Mouse (Mus musculus) forebrain, embryonic 10.5 days (tissue): ENCODE results near the gene Tmem229a. TPM values are rescaled to one million over a fixed set of nuclear protein-coding genes. Genes with fewer than 3 reads are reported as not detected.

ENCODE experiments used
- DNase-seq: peaks from one replicate; pipeline ENCODE4 v3.0.0-alpha.2; 2017; ENCODE audit warnings: low spot score; ENCODE audit errors: extremely low spot score
- H3K27ac ChIP-seq: fragments of 300-500 bp; sonication (generic); 2 replicates; pipeline ENCODE4 v1.5.1; 2016; ENCODE audit warnings: mild to moderate bottlenecking
- H3K27me3 ChIP-seq: fragments of 300-500 bp; sonication (generic); 2 replicates; pipeline ENCODE4 v1.6.1; 2016; ENCODE audit warnings: mild to moderate bottlenecking; ENCODE audit not compliant: poor library complexity, severe bottlenecking
- H3K36me3 ChIP-seq: fragments of 300-500 bp; sonication (generic); replicated peaks from 2 replicates; pipeline ENCODE4 v1.6.1; 2016; ENCODE audit warnings: mild to moderate bottlenecking, moderate library complexity
- H3K4me1 ChIP-seq: fragments of 300-500 bp; sonication (generic); 2 replicates; pipeline ENCODE4 v1.6.1; 2016
- H3K4me3 ChIP-seq: fragments of 300-500 bp; sonication (generic); 2 replicates; pipeline ENCODE4 v1.5.1; 2016; ENCODE audit warnings: mild to moderate bottlenecking, moderate library complexity
- H3K9me3 ChIP-seq: fragments of 300-500 bp; sonication (generic); 2 replicates; pipeline ENCODE4 v1.6.1; 2016; ENCODE audit warnings: mild to moderate bottlenecking, moderate library complexity
- WGBS: fragments of 180-500 bp; shearing (Covaris S2); methylation state at CpG from one replicate; pipeline ENCODE4 v1.1.7; 2016; 5-methylcytosine and 5-hydroxymethylcytosine counted together
- polyA plus RNA-seq: library from polyadenylated mRNA; unstranded; fragments of >200 nt; fragmentation: Nextera tagmentation; extraction: Ambion mirVana; gene quantifications from 2 replicates; pipeline ENCODE4 v1.2.1, GENCODE M21; 2016

The Tmem229a gene
- 0.95 and 1.0 TPM in 2 replicates for polyA plus RNA-seq

DNA sequence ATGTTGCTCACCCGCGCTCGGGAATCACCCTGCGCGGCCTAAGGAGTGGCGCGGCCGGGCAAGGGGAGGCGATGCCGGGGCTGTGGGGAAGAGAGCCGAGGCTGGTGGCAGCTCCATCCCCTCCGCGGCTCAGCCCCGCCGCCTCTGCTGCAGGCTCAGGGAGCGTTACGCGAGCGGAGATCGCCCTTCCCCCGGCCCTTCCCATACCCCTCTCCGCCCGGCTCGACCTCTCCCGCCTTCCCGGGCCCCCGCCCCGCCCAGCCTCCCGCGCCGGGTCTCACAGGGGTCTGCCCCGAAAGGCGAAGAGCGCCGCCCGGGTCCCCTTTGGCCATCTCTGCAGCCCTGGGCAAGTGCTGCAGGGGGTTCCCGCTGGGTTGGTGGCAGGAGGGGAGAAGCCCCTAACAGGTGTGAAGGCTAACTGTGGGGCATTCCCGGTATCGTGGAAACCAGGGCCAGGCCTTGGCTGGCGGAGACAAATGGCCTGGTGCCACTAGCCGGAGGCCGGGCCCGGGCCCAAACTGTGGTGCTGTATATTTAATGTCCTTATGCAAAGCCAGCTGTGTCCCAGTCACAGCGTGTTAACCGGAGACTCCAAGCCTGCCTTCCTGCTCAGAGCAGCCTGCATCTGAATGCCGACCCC lies at the start of gene Tmem229a:
Tmem229a (minus strand) TSS at position 352 of the 640 bp plus-strand sequence.
- Histone ChIP-seq H3K36me3 (no peaks in the 10 kb centered on the region), H3K4me1 (peaks cover 25% of the 10 kb centered on the region), H3K9me3 (no peaks in the 10 kb centered on the region), H3K27me3 (peaks cover 18% of the 10 kb centered on the region), H3K27ac (peak within 1 kb of the TSS; percentile 91), H3K4me3 (peak within 1 kb of the TSS; percentile 73)
- DNase-seq = peak; percentile 75
- under 1% methylated on average over 43 of the region's 46 CpGs for WGBS

DNA sequence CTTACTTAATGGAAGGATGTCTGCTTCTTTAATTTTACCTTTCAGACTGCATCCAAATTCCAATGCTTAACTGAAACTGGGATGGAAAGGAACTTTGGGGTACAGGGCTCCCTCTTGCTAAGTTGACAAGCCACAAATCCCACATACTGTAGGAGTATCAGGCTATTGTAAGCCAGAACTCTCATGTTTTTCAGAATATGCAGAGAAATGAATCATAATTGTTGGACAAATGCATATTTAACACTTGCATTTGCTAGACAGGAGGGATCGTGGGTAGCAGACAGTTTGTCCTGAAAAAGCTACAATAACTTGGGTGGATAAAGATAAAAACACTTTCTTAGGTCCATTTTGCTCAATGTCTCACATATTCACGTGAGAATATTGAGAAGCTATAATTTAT lies 37.7 kb upstream of the Tmem229a start:
- DNase-seq = no peak
- no peaks in the 10 kb centered on the region for H3K4me1 ChIP-seq
- no peak overlapping the region for H3K4me3 ChIP-seq
- no peaks in the 10 kb centered on the region for H3K36me3 ChIP-seq
- 73% methylated on average over 2 of the region's 2 CpGs for WGBS
- no peaks in the 10 kb centered on the region for H3K9me3 ChIP-seq
- no peak overlapping the region for H3K27ac ChIP-seq
- no peaks in the 10 kb centered on the region for H3K27me3 ChIP-seq

DNA sequence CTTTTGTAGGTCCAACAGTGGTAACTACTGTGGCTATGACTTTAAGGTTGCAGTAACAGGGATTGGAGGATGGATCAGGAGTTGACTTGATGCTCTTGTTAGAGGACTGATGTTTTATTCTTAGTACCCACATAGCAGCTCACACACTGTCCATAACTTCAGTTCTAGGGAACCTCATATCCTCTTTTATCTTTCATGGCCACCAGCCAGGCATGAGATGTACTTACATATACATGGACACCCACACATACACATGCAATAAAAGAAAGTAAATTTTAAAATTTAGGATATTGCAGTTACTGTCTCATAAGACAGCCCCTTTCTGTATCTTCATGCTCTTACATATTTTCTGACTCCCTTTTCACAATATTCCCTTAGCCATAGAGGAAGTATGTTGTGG lies 33.7 kb upstream of the Tmem229a start:
- no peaks in the 10 kb centered on the region for H3K27me3 ChIP-seq
- no peak for DNase-seq
- H3K9me3 ChIP-seq = no peaks in the 10 kb centered on the region
- no peaks in the 10 kb centered on the region for H3K4me1 ChIP-seq
- H3K27ac ChIP-seq = no peak overlapping the region
- no peak overlapping the region for H3K4me3 ChIP-seq
- H3K36me3 ChIP-seq = no peaks in the 10 kb centered on the region

DNA sequence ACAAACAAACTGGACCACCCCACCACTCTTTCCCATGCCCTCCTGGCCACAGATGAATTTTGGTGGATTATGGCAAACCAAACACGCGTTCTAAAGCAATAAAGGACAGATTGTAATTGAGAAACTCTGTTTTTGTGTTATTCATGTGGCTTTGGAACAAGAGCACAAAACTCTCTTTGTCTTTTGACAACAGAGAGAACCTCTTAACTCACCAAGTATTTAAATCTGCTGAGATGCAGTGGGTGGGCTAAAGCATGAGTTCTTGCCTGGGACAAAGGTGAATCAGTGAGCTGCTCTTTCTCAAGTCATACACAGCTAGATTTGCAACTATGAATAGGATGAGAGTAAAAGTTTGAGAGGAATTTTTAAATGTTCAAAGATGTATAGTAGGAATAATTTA lies 20.1 kb upstream of the Tmem229a start:
- H3K9me3 ChIP-seq = no peaks in the 10 kb centered on the region
- H3K4me1 ChIP-seq = no peaks in the 10 kb centered on the region
- no peaks in the 10 kb centered on the region for H3K36me3 ChIP-seq
- H3K27ac ChIP-seq = no peak overlapping the region
- no peak for DNase-seq
- WGBS = 64% methylated on average over 2 of the region's 2 CpGs
- H3K27me3 ChIP-seq = no peaks in the 10 kb centered on the region
- no peak overlapping the region for H3K4me3 ChIP-seq

DNA sequence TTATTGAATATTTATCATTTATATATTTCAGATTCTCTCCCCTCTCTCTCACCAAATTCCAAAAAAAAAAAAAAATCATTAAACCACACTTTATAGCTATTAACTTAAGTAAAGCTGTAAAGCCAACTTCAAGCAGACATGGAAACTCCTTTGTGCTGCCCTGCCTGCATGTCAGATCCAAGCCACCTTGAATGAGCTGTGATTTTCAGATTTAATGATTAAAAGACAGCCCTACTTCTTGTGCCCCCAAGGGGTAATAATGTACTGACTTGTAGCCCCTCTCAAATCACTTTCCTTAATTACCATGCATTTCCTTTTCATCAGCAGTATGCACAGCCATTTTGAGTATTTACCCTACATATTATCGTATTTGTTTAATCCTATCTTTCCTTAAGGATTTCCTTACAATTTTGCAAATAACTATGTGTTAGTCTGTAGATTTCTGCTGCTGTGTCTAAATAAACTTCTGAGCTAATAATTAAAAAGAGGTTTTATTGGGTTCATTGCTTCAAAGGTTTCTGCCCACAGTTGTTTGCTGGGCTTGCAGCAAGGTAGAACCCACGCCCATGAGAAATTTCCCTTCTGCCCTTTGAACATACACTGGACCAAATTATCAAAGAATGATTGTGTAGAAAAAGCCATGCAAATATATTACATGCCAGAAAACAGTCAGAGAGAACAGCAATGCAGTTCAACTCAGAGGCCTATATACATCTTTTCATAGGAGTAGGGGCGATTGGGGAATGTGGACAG lies 12.6 kb upstream of the Tmem229a start:
- H3K27ac ChIP-seq = no peak overlapping the region
- H3K27me3 ChIP-seq = no peaks in the 10 kb centered on the region
- no peak overlapping the region for H3K4me3 ChIP-seq
- H3K9me3 ChIP-seq = no peaks in the 10 kb centered on the region
- WGBS = 87% methylated on average over 3 of the region's 3 CpGs
- no peak for DNase-seq
- no peaks in the 10 kb centered on the region for H3K36me3 ChIP-seq
- no peaks in the 10 kb centered on the region for H3K4me1 ChIP-seq

DNA sequence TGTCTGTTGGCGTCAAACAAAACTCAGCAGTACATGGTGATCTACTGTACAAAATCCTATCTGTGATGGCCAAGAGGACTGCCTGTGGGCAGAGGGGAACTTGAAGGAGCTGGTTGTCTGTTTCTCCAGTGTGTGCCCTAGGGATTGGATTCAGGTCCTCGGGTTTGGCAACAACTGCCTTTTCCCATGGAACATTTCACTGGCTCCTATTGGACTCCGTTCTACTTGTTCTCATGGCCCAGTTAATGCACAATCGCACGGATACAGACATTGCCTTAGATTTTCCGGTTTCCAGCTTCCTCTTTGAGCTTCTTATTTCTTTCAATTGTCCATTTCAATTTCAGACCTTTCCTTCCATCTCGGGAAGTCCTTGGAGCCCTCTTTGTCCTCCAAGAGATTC lies 11.6 kb upstream of the Tmem229a start:
- H3K4me1 ChIP-seq = no peaks in the 10 kb centered on the region
- WGBS = 92% methylated on average over 7 of the region's 7 CpGs

DNA sequence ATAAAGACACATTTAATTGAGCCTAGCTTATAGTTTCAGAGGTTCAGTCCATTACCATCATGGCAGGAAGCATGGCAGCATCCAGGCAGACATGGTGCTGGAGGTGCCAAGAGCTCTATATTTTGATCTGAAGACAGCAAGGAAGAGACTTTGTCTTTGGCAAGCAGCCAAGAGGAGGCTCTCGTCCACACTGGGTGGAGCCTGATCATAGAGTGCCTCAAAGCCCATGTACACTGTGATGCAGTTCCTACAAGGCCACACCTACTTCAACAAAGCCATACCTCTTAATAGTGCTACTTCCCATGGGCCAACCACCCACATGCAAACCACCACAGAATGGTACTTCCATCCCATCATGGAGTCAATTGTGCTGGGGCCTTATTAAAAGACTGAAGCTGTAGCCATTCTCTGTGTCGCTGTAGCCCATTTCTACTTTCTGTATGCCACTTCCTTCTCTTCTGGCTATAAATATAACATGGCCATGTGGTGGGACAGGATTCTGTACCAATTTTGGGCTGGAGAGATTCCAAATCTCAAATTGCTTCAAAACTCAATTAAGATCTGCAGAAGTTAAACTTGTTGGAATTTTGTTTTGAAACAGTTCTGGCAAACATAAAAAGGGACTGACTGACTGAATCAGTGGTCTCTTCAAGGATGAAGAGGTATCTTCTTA lies 10.0 kb upstream of the Tmem229a start:
- 85% methylated on average over 2 of the region's 2 CpGs for whole genome bisulfite sequencing
- no peak for DNase-seq
- Histone ChIP-seq H3K36me3 (no peaks in the 10 kb centered on the region), H3K4me3 (no peak overlapping the region), H3K27ac (no peak overlapping the region), H3K9me3 (no peaks in the 10 kb centered on the region), H3K27me3 (no peaks in the 10 kb centered on the region), H3K4me1 (no peaks in the 10 kb centered on the region)

More for the DNA sequence above, 11.6 kb upstream of the Tmem229a start:
- no peak overlapping the region for H3K27ac ChIP-seq
- DNase-seq = no peak
- H3K36me3 ChIP-seq = no peaks in the 10 kb centered on the region
- H3K4me3 ChIP-seq = no peak overlapping the region
- H3K9me3 ChIP-seq = no peaks in the 10 kb centered on the region
- H3K27me3 ChIP-seq = no peaks in the 10 kb centered on the region

DNA sequence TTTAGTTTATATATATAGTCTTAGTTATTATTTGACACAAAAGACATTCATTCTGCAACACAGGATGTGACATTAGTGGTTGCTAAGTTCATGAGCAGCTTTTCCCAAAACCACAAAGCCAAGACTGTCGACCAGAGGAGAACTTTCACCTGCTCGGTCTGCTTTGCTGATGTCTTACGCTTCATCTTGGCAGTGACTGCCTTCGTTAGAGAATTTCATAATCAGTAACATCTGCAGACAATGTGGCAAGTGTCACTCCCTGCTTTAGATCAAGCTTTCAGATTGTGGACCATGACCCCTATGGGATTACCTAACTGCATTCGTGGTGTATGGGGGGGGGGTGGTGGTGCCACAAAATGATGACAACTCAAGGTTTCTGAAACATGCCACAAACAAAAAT lies 7.7 kb upstream of the Tmem229a start:
- H3K9me3 ChIP-seq = no peaks in the 10 kb centered on the region
- no peak overlapping the region for H3K4me3 ChIP-seq
- no peaks in the 10 kb centered on the region for H3K27me3 ChIP-seq
- no peak overlapping the region for H3K27ac ChIP-seq
- H3K4me1 ChIP-seq = no peaks in the 10 kb centered on the region
- WGBS = 85% methylated on average over 5 of the region's 5 CpGs
- H3K36me3 ChIP-seq = no peaks in the 10 kb centered on the region
- no peak for DNase-seq

DNA sequence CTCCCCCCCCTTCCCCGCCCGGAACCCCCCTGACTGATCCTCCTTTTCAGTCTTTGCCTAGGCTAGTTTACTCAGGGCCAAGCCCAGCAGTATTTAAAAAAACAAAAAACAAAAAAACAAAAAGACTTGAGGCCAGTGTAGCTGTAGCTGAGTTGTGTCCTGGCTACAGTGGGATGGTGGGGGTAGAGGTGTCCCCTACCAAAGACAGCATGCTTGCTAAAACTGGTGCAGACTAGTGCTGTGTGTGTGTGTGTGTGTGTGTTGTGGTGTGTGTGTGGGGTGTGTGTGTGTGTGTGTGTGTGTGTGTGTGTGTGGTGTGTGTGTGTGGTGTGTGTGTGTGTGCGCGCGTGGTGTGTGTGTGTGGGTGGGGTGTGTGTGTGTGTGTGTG lies 483 bp upstream of the Tmem229a start:
- Histone ChIP-seq H3K27ac (peak overlapping the region; percentile 91), H3K27me3 (peaks cover 18% of the 10 kb centered on the region), H3K36me3 (no peaks in the 10 kb centered on the region), H3K4me1 (peaks cover 25% of the 10 kb centered on the region), H3K9me3 (no peaks in the 10 kb centered on the region), H3K4me3 (peak overlapping the region; percentile 73)
- 15% methylated on average over 5 of the region's 5 CpGs for WGBS
- no peak for DNase-seq

DNA sequence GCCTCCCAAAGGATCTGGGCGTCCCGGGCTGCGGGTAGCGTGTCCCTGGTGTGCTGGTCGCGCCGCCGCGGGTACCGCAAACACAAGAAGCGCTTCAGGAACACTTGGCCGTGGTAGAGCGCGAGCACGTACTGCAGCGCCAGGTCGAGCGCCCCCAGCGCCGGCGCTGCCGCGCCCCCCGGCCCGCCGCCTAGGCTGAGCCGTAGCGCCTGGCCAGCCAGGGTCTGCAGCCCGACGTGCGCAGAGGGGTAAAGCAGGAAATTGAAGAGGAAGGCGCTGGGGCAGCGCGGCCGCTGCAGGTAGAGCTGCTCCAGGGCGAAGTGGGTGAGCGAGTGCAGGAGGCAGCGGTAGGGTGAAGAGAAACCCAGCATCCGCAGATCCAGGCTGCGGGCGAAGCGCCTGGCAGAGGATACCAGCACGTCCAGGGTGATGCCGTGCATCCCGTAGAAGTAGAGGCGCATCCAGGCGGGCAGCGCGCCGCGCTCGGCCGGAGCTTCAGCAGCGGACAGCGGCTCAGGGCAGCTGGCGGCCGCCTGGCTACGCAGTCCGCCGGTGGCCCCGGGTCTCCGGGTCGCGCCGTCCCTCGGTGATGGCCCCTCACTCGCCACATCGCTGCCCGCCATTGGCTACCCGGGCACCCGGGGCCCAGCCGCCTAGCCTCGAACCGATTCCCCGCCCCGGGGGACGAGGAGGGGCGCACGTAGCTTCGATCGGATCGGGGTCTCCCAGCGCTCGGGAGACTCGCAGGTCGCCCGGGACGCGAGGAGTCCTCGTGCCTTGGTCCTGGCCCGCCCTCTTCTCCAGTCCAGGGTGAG lies 759 bp downstream of the Tmem229a start:
- H3K36me3 ChIP-seq = no peaks in the 10 kb centered on the region
- DNase-seq = peak; percentile 67
- WGBS = under 1% methylated on average over 91 of the region's 91 CpGs
- no peaks in the 10 kb centered on the region for H3K9me3 ChIP-seq
- H3K4me1 ChIP-seq = peaks cover 25% of the 10 kb centered on the region
- H3K27me3 ChIP-seq = peaks cover 18% of the 10 kb centered on the region
- H3K27ac ChIP-seq = peak overlapping the region; percentile 91
- peak overlapping the region; percentile 73 for H3K4me3 ChIP-seq

DNA sequence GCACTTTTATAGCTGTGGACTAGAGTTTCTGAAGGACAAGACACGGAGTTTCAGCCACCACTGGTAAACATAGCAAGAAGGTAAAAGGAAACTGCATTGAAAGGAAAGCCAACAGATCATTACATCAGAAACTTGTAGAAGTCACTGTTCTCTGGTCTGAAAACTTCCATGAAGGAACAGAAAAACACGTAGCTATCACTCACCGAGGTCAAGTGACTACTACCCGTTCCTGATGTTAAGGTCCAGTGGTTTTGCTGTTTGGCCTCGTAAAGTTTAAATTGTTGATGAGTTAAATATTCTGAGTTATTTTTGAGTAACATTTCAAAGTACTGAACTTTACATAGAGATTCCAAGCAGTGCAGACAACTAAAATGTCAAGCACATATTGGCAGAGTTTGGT lies 2.0 kb downstream of the Tmem229a start:
- Histone ChIP-seq H3K27ac (no peak overlapping the region), H3K27me3 (peaks cover 18% of the 10 kb centered on the region), H3K36me3 (no peaks in the 10 kb centered on the region), H3K4me3 (no peak overlapping the region), H3K4me1 (peaks cover 25% of the 10 kb centered on the region), H3K9me3 (no peaks in the 10 kb centered on the region)
- DNase-seq = no peak
- WGBS = 90% methylated on average over 5 of the region's 5 CpGs

DNA sequence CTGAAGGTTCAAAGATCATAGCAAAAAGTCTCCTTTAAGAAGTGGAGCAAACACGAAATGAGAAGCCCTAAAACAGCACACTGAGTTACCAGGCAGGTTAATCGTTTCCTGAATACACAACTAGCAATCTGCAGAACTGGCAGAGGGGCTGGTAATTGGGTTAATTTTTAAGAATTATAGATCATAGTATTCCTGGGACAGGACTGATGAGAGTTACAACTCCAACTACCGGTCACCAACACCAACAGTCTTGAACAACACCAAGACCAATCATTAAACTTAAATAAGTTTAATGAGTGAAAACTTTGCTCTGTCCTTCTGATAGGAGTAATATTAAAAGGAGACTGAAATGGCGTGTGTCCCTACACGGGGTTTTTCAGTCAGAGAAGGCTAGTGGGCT lies 3.8 kb downstream of the Tmem229a start:
- Histone ChIP-seq H3K4me1 (peaks cover 25% of the 10 kb centered on the region), H3K27ac (no peak overlapping the region), H3K9me3 (no peaks in the 10 kb centered on the region), H3K4me3 (no peak overlapping the region), H3K36me3 (no peaks in the 10 kb centered on the region), H3K27me3 (peaks cover 18% of the 10 kb centered on the region)
- 89% methylated on average over 5 of the region's 5 CpGs for WGBS
- no peak for DNase-seq
